Mouse (Mus musculus): Measurements from ENCODE around the gene Dapk2.

- TF ChIP-seq TAL1 (IDR thresholded peaks at IDR 0.05; ENCODE audit: low read length) (peak; percentile 92), GATA1 (IDR thresholded peaks at IDR 0.05; ENCODE audit: low read length) (peak; percentile 96)
Measured at GRCm38 (mm10) chr9:66181826-66182678, 24.0 kb downstream of the Dapk2 start.
